Mouse (Mus musculus): Measurements from ENCODE around the gene Stra8.

The Stra8 gene

GRCm38 (mm10) chr6:34942446-34942845, 22.5 kb downstream of the Stra8 start:
- no peak for DNase-seq (ENCODE audit: low spot score)

GRCm38 (mm10) chr6:34943499-34943898, 23.5 kb downstream of the Stra8 start:
- DNase-seq (ENCODE audit: low spot score), result no peak

GRCm38 (mm10) chr6:34946486-34947079, 26.6 kb downstream of the Stra8 start:
- DNase-seq (ENCODE audit: low spot score), result no peak

GRCm38 (mm10) chr6:34948461-34948860, 28.5 kb downstream of the Stra8 start:
- DNase-seq (ENCODE audit: low spot score), result no peak

GRCm38 (mm10) chr6:34951518-34951917, 31.6 kb downstream of the Stra8 start:
- no peak for DNase-seq (ENCODE audit: low spot score)

- no peak for DNase-seq (ENCODE audit: low spot score)
Measured at GRCm38 (mm10) chr6:34951956-34952667, 32.1 kb downstream of the Stra8 start.

- DNase-seq (ENCODE audit: low spot score), result peak; percentile 53
Measured at GRCm38 (mm10) chr6:34954926-34955861, 35.2 kb downstream of the Stra8 start.

- peak; percentile 16 for DNase-seq (ENCODE audit: low spot score)
Measured at GRCm38 (mm10) chr6:34955862-34956241, 35.9 kb downstream of the Stra8 start.

GRCm38 (mm10) chr6:34959131-34959530, 39.2 kb downstream of the Stra8 start:
- DNase-seq (ENCODE audit: low spot score), result no peak

GRCm38 (mm10) chr6:34964550-34964949, 44.6 kb downstream of the Stra8 start:
- no peak for DNase-seq (ENCODE audit: low spot score)

- DNase-seq (ENCODE audit: low spot score), result no peak
Measured at GRCm38 (mm10) chr6:34965819-34966539, 46.0 kb downstream of the Stra8 start.

- no peak for DNase-seq (ENCODE audit: low spot score)
Measured at GRCm38 (mm10) chr6:34971181-34971580, 51.2 kb downstream of the Stra8 start.

GRCm38 (mm10) chr6:34979291-34979690, 59.3 kb downstream of the Stra8 start:
- no peak for DNase-seq (ENCODE audit: low spot score)

- no peak for DNase-seq (ENCODE audit: low spot score)
Measured at GRCm38 (mm10) chr6:34980661-34981060, 60.7 kb downstream of the Stra8 start.

GRCm38 (mm10) chr6:34987085-34987645, 67.2 kb downstream of the Stra8 start:
- no peak for DNase-seq (ENCODE audit: low spot score)

GRCm38 (mm10) chr6:34988081-34988761, 68.3 kb downstream of the Stra8 start, which contains the start of gene Slc23a4:
Gene Slc23a4 (minus strand): TSS chr6:34988404.
- DNase-seq (ENCODE audit: low spot score), result peak; percentile 17

Data from MN1 (cell line).